Mouse (Mus musculus): ENCODE measurements around the gene Taf6.
"Not testable (repeated sequence)": the region's sequence is repeated elsewhere in the genome, so short reads cannot be mapped to it uniquely, and the experiment has no call there.

Taf6 gene

DNA sequence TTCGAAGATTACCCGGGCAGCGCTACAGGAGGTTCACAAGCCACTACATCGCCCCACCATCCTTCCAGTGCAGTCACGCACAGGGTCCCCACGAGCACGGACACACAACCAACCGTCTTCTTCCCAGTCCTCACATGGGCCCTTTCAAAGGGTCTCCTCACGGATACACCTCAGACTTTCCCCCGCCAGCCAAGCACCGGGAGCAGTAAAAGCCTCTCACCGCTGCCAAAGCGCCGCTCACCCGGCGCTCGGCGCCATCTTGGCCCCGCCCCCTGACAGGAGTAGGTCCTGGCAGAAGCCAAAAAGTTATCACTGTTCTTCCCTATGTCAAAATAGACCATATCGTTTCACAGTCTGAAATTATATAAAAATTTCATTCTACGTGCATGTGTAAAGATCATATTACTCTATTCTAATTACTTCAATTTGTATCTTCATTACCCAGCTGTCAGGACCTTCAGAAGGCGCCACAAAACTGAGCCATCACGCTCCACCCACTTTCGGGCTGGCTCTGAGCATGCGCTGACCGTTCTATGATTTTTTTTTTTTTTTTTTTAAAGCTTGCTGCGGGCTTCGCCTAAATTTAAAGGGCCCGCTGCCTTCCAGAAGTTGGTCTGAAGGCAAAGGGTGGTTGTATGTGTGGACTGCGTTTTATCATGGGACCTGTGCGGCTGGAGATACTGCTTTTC is at the start of gene Taf6, which contains the start of gene Cnpy4:
Gene Taf6, minus strand, starts transcription at position 502 of the 689 bp plus-strand sequence.
Gene Cnpy4, plus strand, starts transcription at position 536 of the 689 bp plus-strand sequence.
- DNase-seq = peak; percentile 90

DNA sequence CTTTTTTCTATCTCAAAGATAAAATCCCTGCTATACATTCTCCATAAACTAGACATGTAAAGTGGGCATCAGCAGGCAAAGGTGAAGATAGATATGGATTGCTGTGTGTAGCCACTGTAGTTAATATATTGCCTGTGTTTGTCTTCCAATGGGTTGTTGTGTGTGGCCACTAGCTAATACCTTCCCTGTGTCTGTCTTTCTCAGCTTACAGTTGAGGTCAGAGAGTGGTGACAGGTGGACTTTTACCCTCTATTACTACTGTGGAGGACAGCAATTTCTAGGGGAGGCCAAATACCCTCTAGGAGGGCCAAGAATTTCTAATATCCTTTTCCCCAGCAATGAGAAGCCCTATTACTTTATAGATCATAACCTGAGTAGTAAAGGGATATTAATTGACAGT is 47.0 kb upstream of the Taf6 start:
- no peak for DNase-seq

DNA sequence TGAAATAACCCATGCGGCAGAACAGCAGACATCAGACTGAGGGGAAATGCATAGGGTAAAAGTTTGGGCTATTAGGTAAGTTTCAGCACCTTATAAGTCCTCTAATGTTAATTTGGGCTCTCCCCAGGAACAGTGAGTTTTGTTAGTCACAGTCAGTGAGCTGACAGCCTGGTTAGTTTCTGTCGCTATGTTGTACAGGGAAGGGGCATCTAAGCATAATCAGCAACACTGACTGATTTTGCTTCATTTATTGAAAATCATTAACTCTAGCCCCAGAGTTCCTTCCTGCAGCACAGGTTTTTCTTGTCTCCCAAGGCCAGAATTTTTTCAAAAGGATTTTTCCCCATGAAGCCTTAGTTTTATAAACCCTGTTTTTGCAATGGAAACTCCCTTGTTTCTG is 46.5 kb upstream of the Taf6 start:
- no peak for DNase-seq

DNA sequence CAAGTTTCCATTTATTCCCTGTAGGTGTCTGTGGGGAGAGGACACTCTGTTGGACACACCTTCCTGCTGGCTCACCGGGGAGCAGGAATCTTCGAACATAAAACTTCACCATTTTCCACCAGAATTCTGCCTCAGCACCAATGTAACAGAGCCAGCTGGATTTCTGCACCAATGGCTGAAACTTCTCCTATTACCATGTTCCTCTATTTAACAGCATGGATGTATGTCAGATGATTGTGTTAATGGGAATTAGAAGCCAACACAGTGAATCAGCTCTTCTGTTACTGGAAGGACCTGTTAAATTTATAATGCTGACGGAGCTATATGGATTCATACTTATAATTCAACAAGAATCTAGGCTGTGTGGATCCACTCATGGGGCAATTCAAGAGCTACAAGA is 42.3 kb upstream of the Taf6 start:
- no peak for DNase-seq

DNA sequence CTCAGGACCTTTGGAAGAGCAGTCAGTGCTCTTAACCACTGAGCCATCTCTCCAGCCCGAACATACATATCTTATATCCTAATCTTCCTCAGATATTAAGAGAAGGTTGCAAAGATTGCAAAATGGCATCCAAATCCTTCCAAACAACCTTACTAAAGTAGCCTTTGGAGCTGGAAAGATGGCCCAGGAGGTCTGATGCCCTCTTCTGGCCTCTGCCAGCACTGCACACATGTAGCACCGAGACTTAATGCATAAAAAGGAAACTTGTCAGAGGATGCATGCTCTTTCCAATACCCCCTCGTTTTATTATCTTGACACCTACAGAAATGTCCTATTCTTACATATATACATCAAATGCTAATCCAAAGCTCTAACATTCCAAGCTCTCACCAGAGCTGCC is 40.8 kb upstream of the Taf6 start:
- no peak for DNase-seq

DNA sequence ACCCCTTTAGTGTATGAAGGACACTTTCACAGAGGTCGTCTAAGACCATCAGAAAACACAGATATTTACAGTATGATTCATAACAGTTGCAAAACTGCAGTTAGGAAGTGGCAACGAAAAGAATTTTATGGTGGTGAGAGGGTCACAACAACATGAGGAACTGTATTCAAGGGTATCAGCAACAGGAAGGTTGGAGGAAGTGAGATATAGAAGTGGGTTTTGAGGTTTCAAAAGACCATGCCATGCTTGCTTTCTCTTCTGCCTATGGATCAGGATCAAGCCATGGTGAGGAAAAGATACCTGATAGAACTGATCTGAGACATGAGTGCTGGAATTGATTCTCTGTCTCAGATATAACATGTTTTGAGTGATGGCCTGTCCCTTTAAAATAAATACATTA is 40.1 kb upstream of the Taf6 start:
- DNase-seq = no peak

DNA sequence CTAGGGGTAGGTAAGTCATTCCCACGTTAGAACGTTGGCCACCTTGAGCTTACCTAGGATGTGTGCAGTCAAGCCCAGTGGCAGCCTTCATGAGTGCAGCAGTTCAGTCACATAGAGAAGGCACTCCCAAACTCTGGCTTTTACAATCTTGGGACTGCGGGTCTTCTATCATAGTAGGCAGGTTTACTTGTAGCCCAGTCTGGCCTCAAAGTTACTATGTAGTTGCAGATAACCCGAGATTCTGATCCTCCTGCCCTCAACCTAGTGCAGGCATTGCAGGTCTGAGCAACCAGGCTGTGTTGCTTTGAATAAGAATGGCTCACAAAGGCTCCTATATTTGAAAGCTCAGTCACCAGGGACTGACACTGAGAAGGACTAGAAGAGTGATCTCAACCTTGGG is 39.2 kb upstream of the Taf6 start:
- no peak for DNase-seq

DNA sequence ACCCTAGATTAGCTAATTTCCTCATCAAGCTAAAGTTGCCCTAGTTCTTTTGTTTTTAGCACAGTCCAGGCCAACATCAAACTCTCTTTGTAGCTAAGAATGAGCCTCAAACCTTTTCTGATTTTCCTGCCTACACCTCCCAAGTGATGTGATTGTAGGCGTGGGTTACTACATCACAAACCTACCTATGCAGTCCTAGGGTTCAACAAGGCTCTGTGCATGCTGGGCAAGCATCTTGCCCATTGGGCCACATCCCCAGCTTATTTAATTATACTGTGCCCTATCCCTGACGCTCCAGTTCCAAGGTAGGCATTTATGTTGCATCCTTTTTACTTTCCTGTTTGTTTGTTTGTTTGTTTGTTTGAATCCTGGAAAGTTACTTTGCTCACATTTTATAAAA is 38.4 kb upstream of the Taf6 start, which contains the start of gene Nxpe5:
Gene Nxpe5, plus strand, starts transcription at position 199 of the 400 bp plus-strand sequence.
- no peak for DNase-seq

DNA sequence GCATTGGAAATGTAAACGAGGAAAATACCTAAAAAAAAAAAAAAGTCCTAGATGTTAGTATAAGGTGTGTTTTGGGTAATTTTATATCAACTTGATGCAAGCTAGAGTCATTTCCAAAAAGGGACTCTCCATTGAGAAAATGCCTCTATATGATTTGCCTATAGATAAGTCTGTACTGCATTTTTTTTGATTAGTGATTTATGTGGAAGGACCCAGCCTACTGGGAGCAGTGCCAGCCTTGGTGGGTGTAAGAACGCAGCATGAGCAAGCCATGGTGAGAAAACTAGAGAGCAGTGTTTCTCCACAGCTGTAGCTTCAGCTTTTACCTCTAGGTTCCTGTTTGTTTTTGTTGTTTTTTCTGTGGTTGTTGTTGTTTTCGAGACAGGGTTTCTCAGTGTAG is 36.0 kb upstream of the Taf6 start:
- DNase-seq = no peak

DNA sequence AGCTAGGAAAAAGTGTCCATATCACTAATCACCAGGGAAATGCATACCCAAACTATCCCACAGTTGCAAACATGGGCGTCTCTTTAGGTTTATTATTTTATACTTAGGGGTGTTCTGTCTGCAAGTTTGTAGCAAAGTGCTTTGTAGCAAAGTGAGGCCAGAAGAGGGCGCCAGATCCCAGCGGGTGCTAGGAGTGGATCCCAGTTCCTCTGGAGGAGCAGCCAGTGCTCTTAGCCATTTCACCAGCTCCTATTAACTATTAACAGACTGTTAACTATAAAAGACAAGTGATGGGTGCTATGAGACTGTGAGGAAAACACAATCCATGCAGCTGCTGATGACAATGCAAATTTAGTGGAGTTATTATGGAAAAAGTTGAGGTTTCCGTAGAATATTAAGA is 34.9 kb upstream of the Taf6 start:
- peak; percentile 64 for DNase-seq

DNA sequence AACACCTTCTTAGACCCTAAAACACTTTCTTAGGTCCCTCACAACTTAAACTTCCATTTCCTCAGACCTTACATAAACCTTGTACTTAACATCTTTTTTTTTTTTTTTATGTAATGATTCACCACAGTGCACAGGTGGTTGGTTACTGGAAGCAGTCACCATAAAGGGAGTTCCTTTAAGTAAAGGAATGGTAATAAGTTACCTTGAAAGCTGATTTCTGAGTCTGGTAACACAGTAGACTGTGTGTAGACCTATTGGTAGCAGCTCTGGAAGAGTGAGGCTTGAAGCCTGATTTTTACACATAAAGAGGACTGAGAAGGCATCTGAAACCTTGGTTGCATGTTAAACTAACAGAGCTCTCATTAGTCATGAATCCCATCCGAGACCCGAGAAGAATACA is 32.6 kb upstream of the Taf6 start:
- no peak for DNase-seq

DNA sequence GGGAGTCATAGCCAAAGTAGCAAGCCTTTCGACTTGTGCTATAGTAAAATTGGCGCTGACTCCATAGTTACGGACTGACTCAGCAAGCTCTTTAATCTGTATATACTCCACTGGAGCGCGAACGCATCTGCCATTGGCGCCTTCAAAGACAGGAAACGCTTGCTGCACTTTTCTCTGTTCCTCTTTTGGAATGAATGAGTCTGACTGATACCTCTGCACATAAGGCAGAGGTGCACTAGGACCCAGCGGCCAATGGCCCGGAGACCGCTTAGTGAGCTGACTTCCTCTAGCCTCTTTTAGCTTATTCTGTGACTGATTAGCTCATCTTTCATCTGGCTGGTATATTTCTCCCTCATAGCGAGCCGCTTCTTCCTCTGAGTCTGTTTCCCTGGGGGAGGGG is 29.4 kb upstream of the Taf6 start:
- not testable (repeated sequence) for DNase-seq

DNA sequence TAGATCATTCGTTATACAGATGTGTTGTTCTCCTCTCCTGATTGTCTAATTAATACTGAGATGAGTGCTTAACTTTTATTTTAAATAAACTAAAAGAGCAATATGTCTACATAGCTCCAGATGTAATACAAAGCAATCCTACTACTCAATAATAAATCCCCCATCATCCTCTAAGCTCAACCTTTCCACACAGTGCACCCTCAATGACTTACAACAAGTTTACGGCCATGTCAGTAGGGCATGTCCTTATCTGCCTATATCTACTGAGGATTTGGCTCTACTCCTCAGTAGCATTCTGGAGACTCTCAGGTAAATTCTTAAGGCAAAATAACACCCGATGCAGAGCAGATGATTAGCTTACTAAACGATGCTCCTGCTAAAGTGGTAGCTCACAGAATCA is 20.6 kb upstream of the Taf6 start:
- DNase-seq = no peak

DNA sequence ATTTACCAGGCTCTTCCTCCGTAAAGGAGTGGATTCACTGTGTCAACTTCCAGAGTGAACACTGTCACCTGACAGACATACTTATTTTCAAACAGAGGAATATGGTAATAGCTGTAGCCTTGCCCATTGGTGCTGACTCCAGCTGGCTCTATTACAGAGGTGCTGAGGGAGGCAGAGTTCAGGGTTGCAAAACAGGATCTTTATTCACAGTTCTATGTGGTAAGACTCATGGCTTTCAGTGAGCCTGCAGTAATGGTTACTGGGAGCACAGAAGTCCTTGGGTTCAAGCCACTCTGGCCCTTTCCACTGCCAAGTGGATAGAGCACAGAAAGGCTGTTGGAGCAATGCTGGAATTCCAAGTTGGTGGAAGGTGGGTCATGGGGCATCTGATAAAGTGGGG is 20.0 kb upstream of the Taf6 start:
- no peak for DNase-seq

DNA sequence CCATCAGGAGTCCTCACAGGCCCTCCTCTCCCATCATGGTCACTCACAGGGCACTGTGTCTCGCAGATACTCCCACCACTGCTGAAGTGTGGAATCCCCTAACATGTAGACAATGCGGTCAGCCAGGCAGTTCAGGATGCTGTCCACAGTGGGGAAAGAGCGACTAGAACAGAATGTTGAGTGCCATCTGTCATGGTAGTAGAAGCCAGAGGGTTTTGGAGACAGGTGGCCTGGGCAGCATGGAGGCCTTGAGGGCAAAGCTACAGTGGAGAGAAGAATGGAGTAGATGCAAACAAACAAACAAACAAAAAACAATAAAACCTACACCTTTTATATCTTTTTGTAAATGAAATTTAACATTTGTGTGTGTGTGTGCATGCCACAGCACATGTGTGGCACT is 14.8 kb upstream of the Taf6 start:
- DNase-seq = no peak

DNA sequence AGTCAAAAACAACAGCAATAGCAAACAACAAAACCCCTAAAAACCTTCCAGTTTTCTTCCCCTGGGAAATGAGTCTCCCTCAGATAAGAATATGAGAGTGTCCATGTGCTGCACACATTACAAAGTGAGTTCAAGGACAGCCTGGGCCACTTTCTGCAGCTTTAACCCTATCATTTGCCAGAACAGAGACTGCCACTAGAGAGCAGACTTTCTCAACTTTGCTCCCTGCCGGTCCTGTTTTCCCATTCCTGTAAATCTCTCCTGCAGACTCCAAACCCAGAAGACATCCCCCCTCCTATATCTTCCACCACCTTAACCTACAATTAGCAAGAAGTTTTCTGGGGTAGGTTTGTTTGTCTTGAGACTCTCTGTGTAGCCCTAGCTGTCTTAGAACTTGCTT is 12.3 kb upstream of the Taf6 start:
- peak; percentile 15 for DNase-seq

DNA sequence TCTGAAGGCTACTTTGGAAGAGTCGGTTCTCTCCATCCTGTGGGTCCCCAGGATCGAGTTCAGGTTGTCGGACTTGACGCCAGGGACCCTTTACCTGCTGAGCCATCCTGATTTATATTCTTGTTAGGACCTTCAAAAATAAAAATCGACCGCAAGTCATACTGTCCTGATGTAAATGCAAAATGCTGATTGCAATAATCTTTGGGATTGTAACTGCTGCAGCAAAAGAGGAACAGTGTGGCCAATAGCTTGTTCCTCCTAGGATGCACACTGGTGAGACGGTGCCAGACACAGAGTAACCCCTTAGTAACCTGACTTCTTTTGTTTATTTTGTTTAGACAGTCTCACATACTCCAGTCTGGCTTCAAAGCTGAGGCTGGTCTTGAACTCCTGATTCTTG is 8.2 kb upstream of the Taf6 start:
- no peak for DNase-seq

DNA sequence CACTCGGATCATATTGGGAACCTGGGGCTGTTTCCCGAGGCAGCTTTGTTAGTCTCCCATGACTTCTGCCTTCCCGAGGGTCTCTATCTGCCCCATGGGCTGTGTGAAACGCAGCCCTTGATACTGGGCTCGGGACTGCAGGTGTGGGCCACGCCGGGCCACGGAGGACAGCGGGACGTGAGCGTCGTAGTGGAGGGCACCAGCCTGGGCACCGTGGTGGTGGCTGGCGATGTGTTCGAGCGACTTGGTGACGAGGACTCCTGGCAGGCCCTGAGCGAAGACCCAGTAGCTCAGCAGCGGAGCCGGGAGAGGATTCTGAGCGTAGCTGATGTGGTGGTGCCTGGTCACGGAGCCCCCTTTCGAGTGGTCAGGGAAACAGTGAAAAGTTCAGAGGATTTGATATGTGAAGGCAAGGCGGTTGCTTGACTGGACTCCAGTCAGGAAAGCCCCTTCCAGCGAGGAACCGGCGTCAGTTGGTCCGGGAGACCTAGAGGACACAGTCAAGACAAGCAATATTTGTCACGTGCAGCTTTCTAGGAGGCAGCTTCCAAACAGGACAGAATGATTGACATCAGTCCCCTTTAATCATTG is 7.6 kb upstream of the Taf6 start:
- DNase-seq = no peak

DNA sequence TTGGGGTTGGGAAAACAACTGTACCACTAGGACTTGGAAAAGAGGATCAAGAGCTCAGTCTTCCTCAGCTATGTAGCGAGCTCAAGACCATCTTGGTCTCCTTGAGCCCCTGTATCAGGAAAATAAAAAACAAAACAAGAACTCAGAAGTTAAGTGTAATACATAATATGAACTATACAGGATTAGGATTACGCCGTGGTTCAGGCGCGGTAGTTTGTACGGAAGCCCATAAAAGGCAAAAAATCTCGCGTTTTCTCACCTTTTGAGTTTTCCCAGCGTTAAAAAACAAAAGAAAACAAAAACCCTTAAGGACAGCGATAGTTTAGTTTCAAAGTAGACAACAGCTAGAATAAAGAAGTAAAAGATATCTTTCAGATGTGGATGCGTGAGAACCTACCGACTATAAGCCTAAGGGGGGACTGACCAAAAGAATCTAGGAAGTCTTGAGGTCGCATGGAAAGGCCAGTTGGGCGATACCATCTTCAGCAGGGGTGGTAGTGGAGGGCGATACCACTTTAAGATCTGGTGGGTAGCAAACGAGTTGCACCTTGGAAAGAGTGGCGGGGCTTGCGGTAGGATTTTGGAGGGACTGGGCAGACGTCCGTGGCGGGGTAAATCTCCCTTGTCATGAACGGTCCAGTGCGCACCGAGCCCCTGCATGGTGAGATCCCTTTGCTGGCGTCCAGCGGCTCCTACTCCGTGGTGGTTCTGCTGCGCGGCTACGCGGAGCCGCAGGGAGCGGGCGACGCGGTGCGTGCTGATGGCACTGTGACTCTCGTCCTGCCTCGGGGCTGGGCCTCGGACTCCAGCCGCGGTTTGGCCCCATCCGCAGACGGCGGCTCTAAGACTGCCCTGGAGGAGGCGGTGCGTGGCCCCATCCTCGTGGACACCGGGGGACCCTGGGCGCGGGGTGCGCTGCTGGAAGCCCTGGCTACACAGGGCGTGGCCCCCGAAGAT is 6.8 kb upstream of the Taf6 start, which contains the start of gene Mblac1:
Gene Mblac1, plus strand, starts transcription at position 544 of the 957 bp plus-strand sequence.
- peak; percentile 94 for DNase-seq

DNA sequence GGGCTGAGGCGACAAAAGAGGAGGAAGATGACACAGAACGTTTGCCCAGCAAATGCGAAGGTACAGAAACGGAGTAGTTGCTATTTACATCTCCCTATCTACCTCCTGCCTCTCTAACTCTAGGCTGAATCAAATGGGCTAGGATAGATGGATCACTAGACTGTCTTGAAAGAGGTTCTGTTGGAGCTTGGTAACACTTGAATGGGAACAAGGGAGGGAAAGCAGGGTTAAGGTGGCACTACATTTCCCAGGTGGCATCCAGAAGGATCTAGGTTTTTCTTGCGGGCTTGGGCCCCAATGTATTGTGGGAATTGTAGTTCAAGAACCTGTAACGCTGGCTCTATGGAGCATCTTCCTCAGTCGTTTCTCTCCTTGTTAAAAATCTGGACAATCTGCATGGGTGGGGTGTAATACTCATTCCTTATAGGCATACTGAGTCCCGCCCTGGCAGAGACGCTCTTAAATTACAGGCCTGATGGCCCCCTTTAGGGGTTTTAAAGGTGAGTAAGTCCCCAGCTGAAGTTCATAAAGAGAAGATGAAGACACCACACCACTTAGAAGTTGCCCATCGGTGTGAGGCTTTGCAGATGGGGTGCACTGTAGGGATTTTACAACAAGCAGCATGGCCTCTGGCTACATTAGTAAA is 533 bp upstream of the Taf6 start:
- peak; percentile 87 for DNase-seq

DNA sequence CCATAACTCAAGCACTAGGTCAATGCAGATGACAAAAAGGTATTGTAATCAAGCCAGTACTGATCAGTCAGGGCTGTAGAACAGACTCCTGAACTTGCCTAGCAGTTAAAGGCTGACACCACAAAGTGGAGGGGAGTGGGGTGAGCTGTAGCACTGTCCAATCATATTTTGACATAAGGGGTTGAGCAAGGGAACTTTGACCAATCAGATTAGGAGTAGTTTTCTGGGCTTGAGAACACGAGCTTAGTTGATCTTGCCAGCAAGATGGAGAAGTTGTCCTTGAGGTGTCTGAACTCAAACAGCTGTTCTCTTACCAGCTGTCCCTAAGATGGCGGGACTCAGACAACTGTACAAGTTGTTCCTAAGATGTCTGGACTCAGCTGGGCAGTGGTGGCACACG is 14.0 kb downstream of the Taf6 start:
- DNase-seq = no peak

DNA sequence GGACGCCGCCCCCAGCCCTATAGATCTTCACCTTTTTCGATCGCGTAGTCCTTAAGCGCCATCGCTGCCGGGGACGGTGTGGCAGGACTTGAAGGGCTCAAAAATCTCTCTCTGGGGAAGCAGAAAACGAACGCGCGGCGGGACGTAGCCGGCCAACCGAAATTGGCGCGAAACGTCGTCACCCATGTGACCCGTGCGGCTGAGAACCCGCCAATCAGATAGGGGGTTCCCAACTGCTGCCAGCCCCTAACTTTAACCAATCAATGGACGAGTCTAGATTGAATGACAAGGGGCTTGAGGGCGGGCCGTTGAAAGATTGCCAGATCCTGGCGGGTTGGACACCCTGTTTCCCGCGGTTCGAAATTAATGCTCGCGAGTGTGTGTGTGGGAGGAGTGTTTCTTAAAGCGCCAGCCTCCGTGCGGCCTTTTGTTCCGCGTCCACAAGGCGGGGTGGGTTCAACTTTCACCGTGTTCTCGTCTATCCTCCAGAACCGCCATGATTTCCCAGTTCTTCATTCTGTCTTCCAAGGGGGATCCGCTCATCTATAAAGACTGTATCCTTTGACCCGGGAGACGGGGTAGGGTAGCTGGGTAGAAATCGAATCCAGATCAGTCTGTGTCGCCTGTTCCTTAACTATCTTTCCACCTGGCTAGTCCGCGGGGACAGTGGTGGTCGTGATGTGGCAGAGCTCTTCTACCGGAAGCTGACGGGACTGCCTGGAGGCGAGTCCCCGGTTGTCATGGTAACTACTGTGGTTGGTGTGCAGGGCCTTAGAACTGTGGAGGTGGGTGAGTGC is 15.4 kb downstream of the Taf6 start, which contains the start of the genes Ap4m1 and Mcm7:
Gene Ap4m1, plus strand, starts transcription at position 308 of the 797 bp plus-strand sequence.
Gene Mcm7, minus strand, starts transcription at position 728 of the 797 bp plus-strand sequence.
- peak; percentile 99 for DNase-seq
